Mouse (Mus musculus) neural tube, embryonic 14.5 days (tissue): ENCODE results near the gene Gm13276. TPM values are rescaled to one million over a fixed set of nuclear protein-coding genes. Genes with fewer than 3 reads are reported as not detected.
"Not testable (repeated sequence)": the region's sequence is repeated elsewhere in the genome, so short reads cannot be mapped to it uniquely, and the experiment has no call there.

Source experiments
- ATAC-seq: fragments of 200-750 bp; cut with Nextera tagmentation; 2 replicates; pipeline ENCODE4 v1.8.0; 2017; ENCODE audit warnings: low read depth, mild to moderate bottlenecking, moderate TSS enrichment, moderate library complexity
- H3K27ac ChIP-seq: fragments of 300-500 bp; sonication (generic); 2 replicates; pipeline ENCODE4 v1.5.1; 2014; ENCODE audit warnings: low read depth, mild to moderate bottlenecking, control low read depth, low read length, moderate library complexity, mixed read lengths
- H3K27me3 ChIP-seq: fragments of 300-500 bp; sonication (generic); 2 replicates; pipeline ENCODE4 v1.6.1; 2014; ENCODE audit warnings: low read length; ENCODE audit not compliant: control insufficient read depth, insufficient read depth
- H3K36me3 ChIP-seq: fragments of 300-500 bp; sonication (generic); 2 replicates; pipeline ENCODE4 v1.6.1; 2014; ENCODE audit warnings: low read length, mixed read lengths; ENCODE audit not compliant: control insufficient read depth, insufficient read depth
- H3K4me1 ChIP-seq: fragments of 300-500 bp; sonication (generic); 2 replicates; pipeline ENCODE4 v1.6.1; 2014; ENCODE audit warnings: low read length; ENCODE audit not compliant: control insufficient read depth, insufficient read depth
- H3K4me2 ChIP-seq: fragments of 300-500 bp; sonication (generic); 2 replicates; pipeline ENCODE4 v1.6.1; 2014; ENCODE audit warnings: mild to moderate bottlenecking, low read depth, low read length, control low read depth
- H3K4me3 ChIP-seq: fragments of 300-500 bp; sonication (generic); 2 replicates; pipeline ENCODE4 v1.5.1; 2014; ENCODE audit warnings: low read depth, low read length, control low read depth, mixed read lengths
- H3K9ac ChIP-seq: fragments of 300-500 bp; sonication (generic); replicated peaks from 2 replicates; pipeline ENCODE4 v1.6.1; 2014; ENCODE audit warnings: low read depth, mild to moderate bottlenecking, control low read depth, low read length, mixed read lengths
- H3K9me3 ChIP-seq: fragments of 300-500 bp; sonication (generic); 2 replicates; pipeline ENCODE4 v1.6.1; 2016; ENCODE audit warnings: low read length; ENCODE audit not compliant: control insufficient read depth
- WGBS: fragments of 180-500 bp; shearing (Covaris S2); extraction: QIAGEN DNeasy Blood & Tissue Kit; methylation state at CpG from one replicate; pipeline ENCODE4 v1.1.7; 2014; 5-methylcytosine and 5-hydroxymethylcytosine counted together
- polyA plus RNA-seq: library from polyadenylated mRNA; unstranded; fragments of >200 nt; fragmentation: Nextera tagmentation; extraction: Ambion mirVana; gene quantifications from 2 replicates; pipeline ENCODE4 v1.2.1, GENCODE M21; 2014

The Gm13276 gene
- polyA plus RNA-seq, 1 experiment from 2014 or later = not detected

DNA sequence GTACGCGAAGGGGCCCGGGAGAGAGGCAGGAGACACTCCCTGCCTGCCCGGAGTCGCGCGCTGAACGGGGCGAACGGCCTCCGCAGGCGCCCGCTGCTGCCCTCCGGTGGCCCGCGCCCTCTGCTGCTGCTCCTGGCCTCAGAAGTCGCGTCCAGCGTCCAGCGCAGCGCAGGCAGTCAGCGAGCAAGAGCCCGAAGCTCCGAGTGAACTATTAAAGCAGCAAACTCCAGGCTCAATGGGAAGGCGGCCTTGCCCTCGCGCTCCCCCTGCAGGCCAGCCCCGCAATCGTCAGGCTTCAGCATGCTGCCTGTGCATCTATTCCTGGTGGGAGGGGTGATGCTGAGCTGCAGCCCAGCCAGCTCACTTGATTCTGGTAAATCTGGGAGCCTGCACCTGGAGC is 6.0 kb upstream of the Gm13276 start, which contains the start of gene Gm13272:
Gene Gm13272 (plus strand): TSS at position 301 of the 400 bp plus-strand sequence.
- ATAC-seq, H3K4me1 ChIP-seq, H3K9ac ChIP-seq, H3K36me3 ChIP-seq, H3K4me3 ChIP-seq, H3K27me3 ChIP-seq, H3K9me3 ChIP-seq, H3K27ac ChIP-seq, H3K4me2 ChIP-seq: not testable (repeated sequence)
- no CpG with 5 or more reads among the region's 29 CpGs for WGBS

DNA sequence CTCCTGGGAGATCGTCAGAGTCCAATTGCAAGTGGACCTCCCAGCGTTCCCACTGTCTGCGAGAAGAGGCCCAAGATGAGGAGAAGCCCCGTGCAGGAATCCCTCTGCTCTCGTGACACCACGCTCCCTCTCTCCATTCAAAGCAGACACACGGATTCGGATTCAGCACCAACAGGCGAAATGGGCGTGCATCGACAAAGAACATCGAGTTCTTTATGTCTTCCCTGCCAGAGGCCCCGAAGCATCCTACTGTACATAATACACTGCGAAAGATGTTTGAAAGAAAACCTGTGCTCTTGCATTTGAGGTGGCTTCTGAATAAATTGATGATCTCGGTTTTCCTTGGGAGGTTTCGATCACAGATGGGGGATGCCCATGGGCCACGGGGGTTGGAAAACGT is 5.2 kb upstream of the Gm13276 start:
- H3K27ac ChIP-seq, H3K27me3 ChIP-seq, H3K9ac ChIP-seq, H3K4me2 ChIP-seq, ATAC-seq, H3K9me3 ChIP-seq, H3K4me1 ChIP-seq, H3K4me3 ChIP-seq, H3K36me3 ChIP-seq: not testable (repeated sequence)
- 48% methylated on average over 15 of the region's 18 CpGs for WGBS

DNA sequence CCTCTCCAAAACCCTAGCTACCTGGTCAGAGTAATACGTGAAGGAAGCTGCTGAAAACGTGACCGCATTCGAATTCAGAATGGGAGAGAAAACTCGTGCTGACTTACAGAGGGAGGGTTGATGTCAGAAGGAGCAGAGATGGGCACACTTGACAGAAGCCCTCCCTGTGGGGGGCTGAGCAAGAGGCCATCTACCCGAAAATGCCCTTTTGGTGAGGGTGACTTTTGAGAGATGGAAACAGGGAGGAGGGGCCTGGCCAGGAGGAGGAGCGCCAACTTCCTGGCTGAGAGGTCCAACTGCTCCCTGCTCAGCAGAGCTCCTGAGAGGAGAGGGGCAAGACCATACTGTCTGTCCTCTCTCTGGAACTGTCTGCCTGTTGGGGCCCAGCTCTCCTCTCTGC is 3.7 kb upstream of the Gm13276 start, which contains the start of gene Ifnz:
Gene Ifnz (plus strand): TSS at position 301 of the 400 bp plus-strand sequence.
- H3K27ac ChIP-seq, H3K4me1 ChIP-seq, H3K9me3 ChIP-seq, H3K4me2 ChIP-seq, H3K4me3 ChIP-seq, H3K36me3 ChIP-seq, H3K9ac ChIP-seq, ATAC-seq, H3K27me3 ChIP-seq: not testable (repeated sequence)
- WGBS = 9% methylated on average over 1 of the region's 7 CpGs

DNA sequence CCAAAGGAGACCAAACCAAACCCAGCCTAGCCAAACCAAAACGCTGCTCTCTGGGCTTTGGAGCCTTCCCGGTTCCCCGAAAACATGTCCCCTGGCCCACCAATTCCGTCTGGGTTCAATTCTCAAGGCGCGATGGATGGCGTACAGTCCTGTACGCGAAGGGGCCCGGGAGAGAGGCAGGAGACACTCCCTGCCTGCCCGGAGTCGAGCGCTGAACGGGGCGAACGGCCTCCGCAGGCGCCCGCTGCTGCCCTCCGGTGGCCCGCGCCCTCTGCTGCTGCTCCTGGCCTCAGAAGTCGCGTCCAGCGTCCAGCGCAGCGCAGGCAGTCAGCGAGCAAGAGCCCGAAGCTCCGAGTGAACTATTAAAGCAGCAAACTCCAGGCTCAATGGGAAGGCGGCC is 3.2 kb upstream of the Gm13276 start:
- H3K4me2 ChIP-seq, H3K9me3 ChIP-seq, ATAC-seq, H3K4me3 ChIP-seq, H3K36me3 ChIP-seq, H3K27ac ChIP-seq, H3K4me1 ChIP-seq, H3K27me3 ChIP-seq, H3K9ac ChIP-seq: not testable (repeated sequence)
- 0% methylated on average over 4 of the region's 31 CpGs for WGBS

DNA sequence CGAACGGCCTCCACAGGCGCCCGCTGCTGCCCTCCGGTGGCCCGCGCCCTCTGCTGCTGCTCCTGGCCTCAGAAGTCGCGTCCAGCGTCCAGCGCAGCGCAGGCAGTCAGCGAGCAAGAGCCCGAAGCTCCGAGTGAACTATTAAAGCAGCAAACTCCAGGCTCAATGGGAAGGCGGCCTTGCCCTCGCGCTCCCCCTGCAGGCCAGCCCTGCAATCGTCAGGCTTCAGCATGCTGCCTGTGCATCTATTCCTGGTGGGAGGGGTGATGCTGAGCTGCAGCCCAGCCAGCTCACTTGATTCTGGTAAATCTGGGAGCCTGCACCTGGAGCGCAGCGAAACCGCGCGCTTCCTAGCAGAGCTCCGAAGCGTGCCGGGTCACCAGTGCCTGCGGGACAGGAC is 2.9 kb downstream of the Gm13276 start, which contains the start of gene Gm13277:
Gene Gm13277 (plus strand): TSS at position 231 of the 400 bp plus-strand sequence.
- WGBS = 0% methylated on average over 1 of the region's 28 CpGs
- ATAC-seq, H3K27me3 ChIP-seq: not testable (repeated sequence)

DNA sequence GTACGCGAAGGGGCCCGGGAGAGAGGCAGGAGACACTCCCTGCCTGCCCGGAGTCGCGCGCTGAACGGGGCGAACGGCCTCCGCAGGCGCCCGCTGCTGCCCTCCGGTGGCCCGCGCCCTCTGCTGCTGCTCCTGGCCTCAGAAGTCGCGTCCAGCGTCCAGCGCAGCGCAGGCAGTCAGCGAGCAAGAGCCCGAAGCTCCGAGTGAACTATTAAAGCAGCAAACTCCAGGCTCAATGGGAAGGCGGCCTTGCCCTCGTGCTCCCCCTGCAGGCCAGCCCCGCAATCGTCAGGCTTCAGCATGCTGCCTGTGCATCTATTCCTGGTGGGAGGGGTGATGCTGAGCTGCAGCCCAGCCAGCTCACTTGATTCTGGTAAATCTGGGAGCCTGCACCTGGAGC is 5.7 kb downstream of the Gm13276 start, which contains the start of gene Gm13278:
Gene Gm13278 (plus strand): TSS at position 301 of the 400 bp plus-strand sequence.
- H3K4me2 ChIP-seq, H3K9me3 ChIP-seq, H3K4me1 ChIP-seq, H3K9ac ChIP-seq, H3K27ac ChIP-seq, H3K27me3 ChIP-seq, H3K36me3 ChIP-seq, H3K4me3 ChIP-seq, ATAC-seq: not testable (repeated sequence)
- WGBS = no CpG with 5 or more reads among the region's 28 CpGs

More for the DNA sequence above, 2.9 kb downstream of the Gm13276 start, which contains the start of gene Gm13277:
- H3K4me3 ChIP-seq, H3K27ac ChIP-seq, H3K9ac ChIP-seq, H3K9me3 ChIP-seq, H3K4me1 ChIP-seq, H3K4me2 ChIP-seq, H3K36me3 ChIP-seq: not testable (repeated sequence)

DNA sequence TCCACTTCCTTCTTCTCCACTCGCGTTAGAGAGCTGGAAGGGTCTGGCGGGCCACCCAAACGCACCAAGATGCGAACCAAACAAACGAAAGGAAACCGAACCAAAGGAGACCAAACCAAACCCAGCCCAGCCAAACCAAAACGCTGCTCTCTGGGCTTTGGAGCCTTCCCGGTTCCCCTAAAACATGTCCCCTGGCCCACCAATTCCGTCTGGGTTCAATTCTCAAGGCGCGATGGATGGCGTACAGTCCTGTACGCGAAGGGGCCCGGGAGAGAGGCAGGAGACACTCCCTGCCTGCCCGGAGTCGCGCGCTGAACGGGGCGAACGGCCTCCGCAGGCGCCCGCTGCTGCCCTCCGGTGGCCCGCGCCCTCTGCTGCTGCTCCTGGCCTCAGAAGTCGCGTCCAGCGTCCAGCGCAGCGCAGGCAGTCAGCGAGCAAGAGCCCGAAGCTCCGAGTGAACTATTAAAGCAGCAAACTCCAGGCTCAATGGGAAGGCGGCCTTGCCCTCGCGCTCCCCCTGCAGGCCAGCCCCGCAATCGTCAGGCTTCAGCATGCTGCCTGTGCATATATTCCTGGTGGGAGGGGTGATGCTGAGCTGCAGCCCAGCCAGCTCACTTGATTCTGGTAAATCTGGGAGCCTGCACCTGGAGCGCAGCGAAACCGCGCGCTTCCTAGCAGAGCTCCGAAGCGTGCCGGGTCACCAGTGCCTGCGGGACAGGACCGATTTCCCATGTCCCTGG is 8.6 kb downstream of the Gm13276 start, which contains the start of gene Gm13275:
Gene Gm13275 (plus strand): TSS at position 552 of the 740 bp plus-strand sequence.
- H3K27me3 ChIP-seq, H3K9ac ChIP-seq, H3K4me1 ChIP-seq, H3K4me2 ChIP-seq, H3K9me3 ChIP-seq, ATAC-seq, H3K36me3 ChIP-seq, H3K4me3 ChIP-seq, H3K27ac ChIP-seq: not testable (repeated sequence)
- 2% methylated on average over 5 of the region's 52 CpGs for WGBS

DNA sequence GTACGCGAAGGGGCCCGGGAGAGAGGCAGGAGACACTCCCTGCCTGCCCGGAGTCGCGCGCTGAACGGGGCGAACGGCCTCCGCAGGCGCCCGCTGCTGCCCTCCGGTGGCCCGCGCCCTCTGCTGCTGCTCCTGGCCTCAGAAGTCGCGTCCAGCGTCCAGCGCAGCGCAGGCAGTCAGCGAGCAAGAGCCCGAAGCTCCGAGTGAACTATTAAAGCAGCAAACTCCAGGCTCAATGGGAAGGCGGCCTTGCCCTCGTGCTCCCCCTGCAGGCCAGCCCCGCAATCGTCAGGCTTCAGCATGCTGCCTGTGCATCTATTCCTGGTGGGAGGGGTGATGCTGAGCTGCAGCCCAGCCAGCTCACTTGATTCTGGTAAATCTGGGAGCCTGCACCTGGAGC is 11.6 kb downstream of the Gm13276 start, which contains the start of gene Gm13279:
Gene Gm13279 (plus strand): TSS at position 301 of the 400 bp plus-strand sequence.
- H3K4me3 ChIP-seq, H3K9me3 ChIP-seq, H3K4me1 ChIP-seq, H3K36me3 ChIP-seq, H3K27me3 ChIP-seq, H3K9ac ChIP-seq, H3K27ac ChIP-seq, ATAC-seq, H3K4me2 ChIP-seq: not testable (repeated sequence)
- WGBS = no CpG with 5 or more reads among the region's 28 CpGs

DNA sequence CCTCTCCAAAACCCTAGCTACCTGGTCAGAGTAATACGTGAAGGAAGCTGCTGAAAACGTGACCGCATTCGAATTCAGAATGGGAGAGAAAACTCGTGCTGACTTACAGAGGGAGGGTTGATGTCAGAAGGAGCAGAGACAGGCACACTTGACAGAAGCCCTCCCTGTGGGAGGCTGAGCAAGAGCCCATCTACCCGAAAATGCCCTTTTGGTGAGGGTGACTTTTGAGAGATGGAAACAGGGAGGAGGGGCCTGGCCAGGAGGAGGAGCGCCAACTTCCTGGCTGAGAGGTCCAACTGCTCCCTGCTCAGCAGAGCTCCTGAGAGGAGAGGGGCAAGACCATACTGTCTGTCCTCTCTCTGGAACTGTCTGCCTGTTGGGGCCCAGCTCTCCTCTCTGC is 13.9 kb downstream of the Gm13276 start, which contains the start of gene Gm13285:
Gene Gm13285 (plus strand): TSS at position 301 of the 400 bp plus-strand sequence.
- H3K4me2 ChIP-seq, H3K36me3 ChIP-seq, H3K4me1 ChIP-seq, H3K9me3 ChIP-seq, H3K27me3 ChIP-seq, ATAC-seq, H3K4me3 ChIP-seq, H3K27ac ChIP-seq, H3K9ac ChIP-seq: not testable (repeated sequence)
- 0% methylated on average over 1 of the region's 7 CpGs for WGBS
